Mouse (Mus musculus): ENCODE measurements around the gene Treml4. TPM values are rescaled to one million over a fixed set of nuclear protein-coding genes. Genes with fewer than 3 reads are reported as not detected.

Treml4 gene
- polyA plus RNA-seq, 1 experiment, result 0.16 TPM

GRCm38 (mm10) chr17:48281739-48282085, 17.6 kb downstream of the Treml4 start:
- Histone ChIP-seq H3K27me3 (ENCODE audit: control insufficient read depth, insufficient read depth, low read length) (no peaks in the 10 kb centered on the region), H3K27ac (ENCODE audit: control insufficient read depth, insufficient read depth, low read depth, low read length) (no peak overlapping the region), H3K4me3 (ENCODE audit: control insufficient read depth, low read depth, low read length) (no peak overlapping the region), H3K36me3 (ENCODE audit: control insufficient read depth, insufficient read depth, low read length) (no peaks in the 10 kb centered on the region), H3K4me1 (ENCODE audit: control insufficient read depth, insufficient read depth, low read length) (peaks cover 6% of the 10 kb centered on the region)
- no peak for TF ChIP-seq CTCF (IDR thresholded peaks at IDR 0.05; ENCODE audit: control insufficient read depth, insufficient read depth, insufficient replicate concordance, low read depth, low read length)
- TF ChIP-seq POLR2A (IDR thresholded peaks at IDR 0.05; ENCODE audit: control insufficient read depth, low read depth, low read length), result no peak

GRCm38 (mm10) chr17:48286765-48287164, 22.7 kb downstream of the Treml4 start:
- no peaks in the 10 kb centered on the region for H3K36me3 ChIP-seq (ENCODE audit: control insufficient read depth, insufficient read depth, low read length)
- no peaks in the 10 kb centered on the region for H3K4me1 ChIP-seq (ENCODE audit: control insufficient read depth, insufficient read depth, low read length)
- H3K4me3 ChIP-seq (ENCODE audit: control insufficient read depth, low read depth, low read length), result no peak overlapping the region
- no peaks in the 10 kb centered on the region for H3K27me3 ChIP-seq (ENCODE audit: control insufficient read depth, insufficient read depth, low read length)
- no peak overlapping the region for H3K27ac ChIP-seq (ENCODE audit: control insufficient read depth, insufficient read depth, low read depth, low read length)
- TF ChIP-seq CTCF (IDR thresholded peaks at IDR 0.05; ENCODE audit: control insufficient read depth, insufficient read depth, insufficient replicate concordance, low read depth, low read length), result no peak
- TF ChIP-seq POLR2A (IDR thresholded peaks at IDR 0.05; ENCODE audit: control insufficient read depth, low read depth, low read length), result no peak

- H3K4me1 ChIP-seq (ENCODE audit: control insufficient read depth, insufficient read depth, low read length), result no peaks in the 10 kb centered on the region
- H3K27me3 ChIP-seq (ENCODE audit: control insufficient read depth, insufficient read depth, low read length), result no peaks in the 10 kb centered on the region
- no peak for TF ChIP-seq CTCF (IDR thresholded peaks at IDR 0.05; ENCODE audit: control insufficient read depth, insufficient read depth, insufficient replicate concordance, low read depth, low read length)
- no peak for TF ChIP-seq POLR2A (IDR thresholded peaks at IDR 0.05; ENCODE audit: control insufficient read depth, low read depth, low read length)
- no peak overlapping the region for H3K27ac ChIP-seq (ENCODE audit: control insufficient read depth, insufficient read depth, low read depth, low read length)
- no peak overlapping the region for H3K4me3 ChIP-seq (ENCODE audit: control insufficient read depth, low read depth, low read length)
- no peaks in the 10 kb centered on the region for H3K36me3 ChIP-seq (ENCODE audit: control insufficient read depth, insufficient read depth, low read length)
Observed at GRCm38 (mm10) chr17:48287276-48287675, 23.2 kb downstream of the Treml4 start.

- H3K27ac ChIP-seq (ENCODE audit: control insufficient read depth, insufficient read depth, low read depth, low read length), result no peak overlapping the region
- no peak overlapping the region for H3K4me3 ChIP-seq (ENCODE audit: control insufficient read depth, low read depth, low read length)
- H3K36me3 ChIP-seq (ENCODE audit: control insufficient read depth, insufficient read depth, low read length), result no peaks in the 10 kb centered on the region
- TF ChIP-seq POLR2A (IDR thresholded peaks at IDR 0.05; ENCODE audit: control insufficient read depth, low read depth, low read length), result no peak
- no peaks in the 10 kb centered on the region for H3K4me1 ChIP-seq (ENCODE audit: control insufficient read depth, insufficient read depth, low read length)
- no peaks in the 10 kb centered on the region for H3K27me3 ChIP-seq (ENCODE audit: control insufficient read depth, insufficient read depth, low read length)
Observed at GRCm38 (mm10) chr17:48293500-48294194, 29.6 kb downstream of the Treml4 start.

- Histone ChIP-seq H3K4me1 (ENCODE audit: control insufficient read depth, insufficient read depth, low read length) (no peaks in the 10 kb centered on the region), H3K27ac (ENCODE audit: control insufficient read depth, insufficient read depth, low read depth, low read length) (no peak within 1 kb of the TSS), H3K36me3 (ENCODE audit: control insufficient read depth, insufficient read depth, low read length) (no peaks in the 10 kb centered on the region), H3K4me3 (ENCODE audit: control insufficient read depth, low read depth, low read length) (no peak within 1 kb of the TSS), H3K27me3 (ENCODE audit: control insufficient read depth, insufficient read depth, low read length) (no peaks in the 10 kb centered on the region)
- TF ChIP-seq CTCF (IDR thresholded peaks at IDR 0.05; ENCODE audit: control insufficient read depth, insufficient read depth, insufficient replicate concordance, low read depth, low read length) (no peak), POLR2A (IDR thresholded peaks at IDR 0.05; ENCODE audit: control insufficient read depth, low read depth, low read length) (no peak)
Observed at GRCm38 (mm10) chr17:48299203-48299602, 35.1 kb downstream of the Treml4 start, which contains the start of gene Treml2. Gene Treml2 (plus strand): TSS chr17:48299498.

- Histone ChIP-seq H3K4me1 (ENCODE audit: control insufficient read depth, insufficient read depth, low read length) (no peaks in the 10 kb centered on the region), H3K36me3 (ENCODE audit: control insufficient read depth, insufficient read depth, low read length) (no peaks in the 10 kb centered on the region), H3K27ac (ENCODE audit: control insufficient read depth, insufficient read depth, low read depth, low read length) (no peak overlapping the region), H3K27me3 (ENCODE audit: control insufficient read depth, insufficient read depth, low read length) (no peaks in the 10 kb centered on the region), H3K4me3 (ENCODE audit: control insufficient read depth, low read depth, low read length) (no peak overlapping the region)
- TF ChIP-seq CTCF (IDR thresholded peaks at IDR 0.05; ENCODE audit: control insufficient read depth, insufficient read depth, insufficient replicate concordance, low read depth, low read length) (no peak), POLR2A (IDR thresholded peaks at IDR 0.05; ENCODE audit: control insufficient read depth, low read depth, low read length) (no peak)
Observed at GRCm38 (mm10) chr17:48299756-48300155, 35.7 kb downstream of the Treml4 start.

- no peaks in the 10 kb centered on the region for H3K4me1 ChIP-seq (ENCODE audit: control insufficient read depth, insufficient read depth, low read length)
- H3K4me3 ChIP-seq (ENCODE audit: control insufficient read depth, low read depth, low read length), result no peak overlapping the region
- H3K27ac ChIP-seq (ENCODE audit: control insufficient read depth, insufficient read depth, low read depth, low read length), result no peak overlapping the region
- no peaks in the 10 kb centered on the region for H3K36me3 ChIP-seq (ENCODE audit: control insufficient read depth, insufficient read depth, low read length)
- no peak for TF ChIP-seq CTCF (IDR thresholded peaks at IDR 0.05; ENCODE audit: control insufficient read depth, insufficient read depth, insufficient replicate concordance, low read depth, low read length)
- TF ChIP-seq POLR2A (IDR thresholded peaks at IDR 0.05; ENCODE audit: control insufficient read depth, low read depth, low read length), result no peak
- no peaks in the 10 kb centered on the region for H3K27me3 ChIP-seq (ENCODE audit: control insufficient read depth, insufficient read depth, low read length)
Observed at GRCm38 (mm10) chr17:48300199-48300598, 36.1 kb downstream of the Treml4 start.
